Mouse (Mus musculus): ENCODE results near the gene Hif1an.

DNA sequence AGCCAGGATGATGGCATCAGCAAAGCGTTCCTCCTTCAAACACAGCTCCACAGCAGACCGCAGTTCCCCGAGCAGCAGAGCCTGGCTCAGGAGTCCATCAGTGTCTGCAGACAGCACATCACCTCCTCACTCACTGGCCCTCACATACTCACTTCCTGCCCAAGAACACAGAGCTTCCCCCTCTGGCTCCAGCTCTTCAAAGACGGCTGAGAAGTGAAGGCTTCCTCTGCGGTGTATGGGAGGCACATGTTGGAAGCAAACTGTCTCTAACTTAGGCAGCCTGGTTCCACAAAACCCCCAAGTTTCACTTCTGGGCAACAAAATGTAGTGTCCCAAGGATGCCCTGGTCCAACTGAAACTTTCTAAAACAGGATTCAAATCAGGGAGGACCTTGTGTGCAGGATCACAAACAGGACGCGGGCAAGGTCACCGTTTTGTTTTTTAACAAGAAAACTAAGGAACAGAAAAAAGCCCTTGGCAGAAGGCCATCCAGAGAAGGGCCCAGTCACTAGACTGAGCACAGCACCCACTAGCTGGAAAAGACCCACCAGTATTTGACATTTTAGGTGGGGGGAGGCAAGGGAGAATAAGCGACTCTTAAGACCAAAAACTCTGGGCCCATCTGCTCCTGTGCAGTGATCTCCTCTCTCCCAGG is 37.0 kb upstream of the Hif1an start:
- TF ChIP-seq POLR2A (IDR thresholded peaks at IDR 0.05; ENCODE audit: low read depth, low read length) (no peak), CTCF (IDR thresholded peaks at IDR 0.05; ENCODE audit: borderline replicate concordance, insufficient read depth, low read length) (no peak)
